9 mouse cellular contexts compared by ENCODE assay signal in the genomic region with DNA sequence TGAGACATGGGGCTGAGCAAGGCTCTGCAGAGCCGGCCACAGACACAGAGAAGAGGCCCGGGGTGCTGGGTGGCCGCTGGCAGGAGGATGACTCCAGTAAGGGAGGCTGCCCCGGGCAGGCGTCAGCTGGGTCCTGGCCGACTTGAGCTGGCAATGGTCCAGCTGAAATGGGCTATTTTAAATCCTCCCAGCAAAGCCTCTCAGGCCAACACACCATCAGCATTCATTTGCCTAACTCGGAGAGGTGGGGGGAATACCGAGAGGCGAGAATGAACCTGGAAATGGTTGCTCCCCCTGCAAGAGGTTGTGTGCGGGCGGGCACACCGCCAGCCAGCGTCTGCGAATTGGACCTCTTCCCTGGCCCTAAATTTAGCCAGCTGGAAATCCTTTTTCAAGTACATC. TPM values are rescaled to one million over a fixed set of nuclear protein-coding genes. Genes with fewer than 3 reads are reported as not detected.
DNase-seq lines count a peak whose midpoint lies in the region; ATAC-seq lines count a peak whose summit lies in the region.
"Had no signal": no experiment of that assay in that cellular context is flagged by ENCODE, and none has a peak within 500 bp of the region (broad histone marks: within the 10 kb centered on the region; RNA-seq: fewer than 3 reads in every experiment).

No protein-coding gene starts in this region.

- no peak overlapping the region for H3K27ac ChIP-seq in neural tube, embryonic 12.5 days
- H3K27ac ChIP-seq in forebrain, embryonic 16.5 days (ENCODE audit: low read length): peak overlapping the region; percentile 72
- H3K27ac ChIP-seq in liver, embryonic 12.5 days: no peak overlapping the region

- DNase-seq in neural tube, embryonic 10.5 days (ENCODE audit: extremely low spot score, low spot score): no peak
- peak; percentile 76 to 80 for DNase-seq in heart, postnatal 10 days
- peak; percentile 58 to 81 for DNase-seq in left cerebral cortex, postnatal 25 days (ENCODE audit: low spot score in 2 of 2)
- peak; percentile 50 to 54 for DNase-seq in right cerebral cortex, postnatal 36 days (ENCODE audit: low spot score in 2 of 2)
- no peak for DNase-seq in thymus, postnatal 4 days

- H3K27me3 ChIP-seq in neural tube, embryonic 12.5 days (replicated peaks): no peaks in the 10 kb centered on the region
- H3K27me3 ChIP-seq in forebrain, embryonic 16.5 days (replicated peaks; ENCODE audit: control insufficient read depth, insufficient read depth, low read length): no peaks in the 10 kb centered on the region
- H3K27me3 ChIP-seq in liver, embryonic 12.5 days (replicated peaks): peaks cover 15% of the 10 kb centered on the region

- peak overlapping the region; percentile 9; the same call in 1 of the 2 replicates for H3K9ac ChIP-seq in neural tube, embryonic 12.5 days
- H3K9ac ChIP-seq in forebrain, embryonic 16.5 days (replicated peaks; ENCODE audit: low read depth, low read length): peak overlapping the region; percentile 33; the same call in 1 of the 2 replicates
- no peak overlapping the region for H3K9ac ChIP-seq in liver, embryonic 12.5 days

- ATAC-seq in neural tube, embryonic 12.5 days (ENCODE audit: low FRiP score, low read depth): no peak
- ATAC-seq in forebrain, embryonic 16.5 days: peak; percentile 54
- ATAC-seq in liver, embryonic 12.5 days: no peak

- H3K4me3 ChIP-seq in neural tube, embryonic 12.5 days: no peak overlapping the region
- no peak overlapping the region for H3K4me3 ChIP-seq in forebrain, embryonic 16.5 days (replicated peaks; ENCODE audit: low read length)
- H3K4me3 ChIP-seq in liver, embryonic 12.5 days: no peak overlapping the region

- WGBS in neural tube, embryonic 12.5 days: 49% methylated on average over 14 of the region's 14 CpGs
- 19% methylated on average over 14 of the region's 14 CpGs for WGBS in forebrain, embryonic 16.5 days
- WGBS in liver, embryonic 12.5 days (ENCODE audit: insufficient replicate concordance): 60% methylated on average over 14 of the region's 14 CpGs

- H3K4me2 ChIP-seq in neural tube, embryonic 12.5 days (replicated peaks): 0 out of 2 replicates have a peak overlapping the region, but pooled peaks have one; percentile 7
- H3K4me2 ChIP-seq in forebrain, embryonic 16.5 days (ENCODE audit: low read length): peak overlapping the region; percentile 3; the same call in 1 of the 2 replicates
- no peak overlapping the region for H3K4me2 ChIP-seq in liver, embryonic 12.5 days

- intact Hi-C loops in heart, postnatal 10 days (cut with DNase I): no loop called here
- intact Hi-C loops in left cerebral cortex, postnatal 25 days (cut with DNase I): loop anchor here (5.0 kb wide), 1 partner anchor 40 kb away; no protein-coding TSS in a partner anchor

- no peaks in the 10 kb centered on the region for H3K36me3 ChIP-seq in neural tube, embryonic 12.5 days
- H3K36me3 ChIP-seq in forebrain, embryonic 16.5 days (ENCODE audit: control insufficient read depth, insufficient read depth): no peaks in the 10 kb centered on the region
- no peaks in the 10 kb centered on the region for H3K36me3 ChIP-seq in liver, embryonic 12.5 days

- peaks cover 52% of the 10 kb centered on the region for H3K4me1 ChIP-seq in neural tube, embryonic 12.5 days
- H3K4me1 ChIP-seq in forebrain, embryonic 16.5 days (replicated peaks; ENCODE audit: control insufficient read depth, insufficient read depth, low read length): peaks cover 52% of the 10 kb centered on the region
- H3K4me1 ChIP-seq in liver, embryonic 12.5 days: no peaks in the 10 kb centered on the region

- H3K9me3 ChIP-seq in neural tube, embryonic 12.5 days: no peaks in the 10 kb centered on the region
- H3K9me3 ChIP-seq in forebrain, embryonic 16.5 days (ENCODE audit: control insufficient read depth, low read length): no peaks in the 10 kb centered on the region
- no peaks in the 10 kb centered on the region for H3K9me3 ChIP-seq in liver, embryonic 12.5 days (replicated peaks)

RNA-seq across cellular contexts. Expression of gene Enpp7, which starts 30.9 kb away (rescaled TPM):
- polyA plus RNA-seq in neural tube, embryonic 12.5 days (2016; fragmentation: Nextera tagmentation; extraction: Ambion mirVana): not detected in 2 replicates
- not detected in 2 replicates for polyA plus RNA-seq in forebrain, embryonic 16.5 days (2015; fragmentation: Nextera tagmentation; extraction: Ambion mirVana)
- not detected for total RNA-seq in heart, postnatal 10 days (2021)
- total RNA-seq in left cerebral cortex, postnatal 25 days (2021): not detected
- polyA plus RNA-seq in liver, embryonic 12.5 days (2016; fragmentation: Nextera tagmentation; extraction: Ambion mirVana): not detected in 2 replicates
- total RNA-seq: neutrophil, adult 5-6 weeks had no signal

RNA-seq across cellular contexts. Expression of gene Rbfox3, which starts 45.7 kb away (rescaled TPM):
- 44.8 and 52.6 TPM in 2 replicates for polyA plus RNA-seq in neural tube, embryonic 12.5 days (2016; fragmentation: Nextera tagmentation; extraction: Ambion mirVana)
- 46.4 and 56.3 TPM in 2 replicates for polyA plus RNA-seq in forebrain, embryonic 16.5 days (2015; fragmentation: Nextera tagmentation; extraction: Ambion mirVana)
- under 1 TPM in 1 of 2 experiments, not detected in 1; 0.36 TPM for total RNA-seq in heart, postnatal 10 days (2021)
- total RNA-seq in left cerebral cortex, postnatal 25 days (2021): 100 to 1,000 TPM; 328 to 335 TPM
- polyA plus RNA-seq in liver, embryonic 12.5 days (2016; fragmentation: Nextera tagmentation; extraction: Ambion mirVana): 0.46 and 0.61 TPM in 2 replicates
- total RNA-seq: neutrophil, adult 5-6 weeks had no signal

Comparison
In these comparisons a context has a peak if more than half of its experiments do, and no peak if none do; other contexts are left out.
1. DNase-seq: peak in heart, postnatal 10 days (2 of 2), left cerebral cortex, postnatal 25 days (2 of 2) and right cerebral cortex, postnatal 36 days (2 of 2); none in neural tube, embryonic 10.5 days (single experiment) and thymus, postnatal 4 days (single experiment).
2. RNA of gene Rbfox3, which starts 45.7 kb away (polyA plus RNA-seq): 46.4 to 56.3 TPM in forebrain, embryonic 16.5 days and 44.8 to 52.6 TPM in neural tube, embryonic 12.5 days; 0.46 to 0.61 TPM in liver, embryonic 12.5 days; every median in the first group is over 10 times any median in the second.